Mouse (Mus musculus) left cerebral cortex, adult 9 months (tissue): ENCODE results near the gene Caskin2.
"Not testable (repeated sequence)": the region's sequence is repeated elsewhere in the genome, so short reads cannot be mapped to it uniquely, and the experiment has no call there.

Experiments used
- DNase-seq, 2 experiments: peaks; one replicate each; pipeline ENCODE4 v3.0.0; 2022; ENCODE audit warnings: low spot score in 2 of 2

Caskin2 gene

GRCm38 (mm10) chr11:115765607-115766141, 47.8 kb downstream of the Caskin2 start:
- DNase-seq: peak in 1 of 2 experiments; percentile 42

- DNase-seq: peak; percentile 91 to 99
Observed at GRCm38 (mm10) chr11:115765103-115765606, 48.3 kb downstream of the Caskin2 start, which contains the start of gene Tmem94. Tmem94 (plus strand) TSS chr11:115765433.

- DNase-seq: no peak
Observed at GRCm38 (mm10) chr11:115764698-115765097, 48.7 kb downstream of the Caskin2 start.

- DNase-seq: not testable (repeated sequence)
Observed at GRCm38 (mm10) chr11:115762176-115762575, 51.3 kb downstream of the Caskin2 start.

GRCm38 (mm10) chr11:115753485-115753884, 60.0 kb downstream of the Caskin2 start:
- no peak for DNase-seq

GRCm38 (mm10) chr11:115752653-115753052, 60.8 kb downstream of the Caskin2 start:
- DNase-seq: no peak

- DNase-seq: no peak
Observed at GRCm38 (mm10) chr11:115751725-115752124, 61.7 kb downstream of the Caskin2 start.

- DNase-seq: no peak
Observed at GRCm38 (mm10) chr11:115749834-115750233, 63.6 kb downstream of the Caskin2 start.
